Mouse (Mus musculus) midbrain, embryonic 16.5 days (tissue): ENCODE data around the gene Tnfrsf1b. TPM values are rescaled to one million over a fixed set of nuclear protein-coding genes. Genes with fewer than 3 reads are reported as not detected.
A peak's percentile ranks its signal among the peaks of the same experiment; 100 is the strongest.

ENCODE experiments used
- ATAC-seq: fragments of 200-750 bp; cut with Nextera tagmentation; 2 replicates; pipeline ENCODE4 v1.8.0; 2017; ENCODE audit warnings: moderate TSS enrichment
- H3K27ac ChIP-seq: fragments of 300-500 bp; sonication (generic); 2 replicates; pipeline ENCODE4 v1.5.1; 2014; ENCODE audit warnings: mild to moderate bottlenecking, low read length, mixed read lengths
- H3K27me3 ChIP-seq: fragments of 300-500 bp; sonication (generic); 2 replicates; pipeline ENCODE4 v1.6.1; 2014; ENCODE audit warnings: low read depth, low read length, mixed read lengths; ENCODE audit not compliant: control insufficient read depth, insufficient read depth
- H3K36me3 ChIP-seq: fragments of 300-500 bp; sonication (generic); 2 replicates; pipeline ENCODE4 v1.6.1; 2014; ENCODE audit warnings: mild to moderate bottlenecking, low read length, moderate library complexity, mixed read lengths; ENCODE audit not compliant: control insufficient read depth, insufficient read depth
- H3K4me1 ChIP-seq: fragments of 300-500 bp; sonication (generic); 2 replicates; pipeline ENCODE4 v1.6.1; 2014; ENCODE audit warnings: mild to moderate bottlenecking, low read length, mixed read lengths; ENCODE audit not compliant: control insufficient read depth, insufficient read depth
- H3K4me2 ChIP-seq: fragments of 300-500 bp; sonication (generic); 2 replicates; pipeline ENCODE4 v1.6.1; 2014; ENCODE audit warnings: mild to moderate bottlenecking, low read length, mixed read lengths
- H3K4me3 ChIP-seq: fragments of 300-500 bp; sonication (generic); 2 replicates; pipeline ENCODE4 v1.5.1; 2014; ENCODE audit warnings: low read depth, mild to moderate bottlenecking, low read length, moderate library complexity, mixed read lengths
- H3K9ac ChIP-seq: fragments of 300-500 bp; sonication (generic); 2 replicates; pipeline ENCODE4 v1.6.1; 2014; ENCODE audit warnings: low read depth, low read length, mixed read lengths
- H3K9me3 ChIP-seq: fragments of 300-500 bp; sonication (generic); replicated peaks from 2 replicates; pipeline ENCODE4 v1.6.1; 2014; ENCODE audit warnings: mild to moderate bottlenecking, low read length, mixed read lengths; ENCODE audit not compliant: control insufficient read depth, poor library complexity, severe bottlenecking
- WGBS: fragments of 180-500 bp; shearing (Covaris S2); extraction: QIAGEN DNeasy Blood & Tissue Kit; methylation state at CpG from one replicate; pipeline ENCODE4 v1.1.7; 2014; 5-methylcytosine and 5-hydroxymethylcytosine counted together
- polyA plus RNA-seq: library from polyadenylated mRNA; unstranded; fragments of >200 nt; fragmentation: Nextera tagmentation; extraction: Ambion mirVana; gene quantifications from 2 replicates; pipeline ENCODE4 v1.2.1, GENCODE M21; 2015

Gene Tnfrsf1b
- polyA plus RNA-seq, 1 experiment from 2014 or later: 4.2 TPM

GRCm38 (mm10) chr4:145217837-145218236, 28.8 kb downstream of the Tnfrsf1b start:
- H3K27me3 ChIP-seq: no peaks in the 10 kb centered on the region
- 77% methylated on average over 5 of the region's 5 CpGs for WGBS
- H3K9ac ChIP-seq: no peak overlapping the region
- ATAC-seq: no peak
- no peaks in the 10 kb centered on the region for H3K9me3 ChIP-seq
- H3K4me1 ChIP-seq: no peaks in the 10 kb centered on the region
- no peak overlapping the region for H3K4me2 ChIP-seq
- H3K36me3 ChIP-seq: no peaks in the 10 kb centered on the region
- H3K27ac ChIP-seq: no peak overlapping the region
- H3K4me3 ChIP-seq: no peak overlapping the region

GRCm38 (mm10) chr4:145217046-145217445, 29.6 kb downstream of the Tnfrsf1b start:
- Histone ChIP-seq H3K27ac (no peak overlapping the region), H3K4me3 (no peak overlapping the region), H3K4me1 (no peaks in the 10 kb centered on the region), H3K36me3 (no peaks in the 10 kb centered on the region), H3K27me3 (no peaks in the 10 kb centered on the region), H3K4me2 (no peak overlapping the region), H3K9ac (no peak overlapping the region), H3K9me3 (no peaks in the 10 kb centered on the region)
- no peak for ATAC-seq
- 76% methylated on average over 6 of the region's 6 CpGs for WGBS

GRCm38 (mm10) chr4:145215396-145215795, 31.3 kb downstream of the Tnfrsf1b start:
- no peak overlapping the region for H3K4me3 ChIP-seq
- H3K27ac ChIP-seq: no peak overlapping the region
- H3K27me3 ChIP-seq: no peaks in the 10 kb centered on the region
- no peaks in the 10 kb centered on the region for H3K36me3 ChIP-seq
- 85% methylated on average over 2 of the region's 2 CpGs for WGBS
- H3K9me3 ChIP-seq: no peaks in the 10 kb centered on the region
- H3K4me2 ChIP-seq: no peak overlapping the region
- no peak overlapping the region for H3K9ac ChIP-seq
- no peak for ATAC-seq
- H3K4me1 ChIP-seq: no peaks in the 10 kb centered on the region

- Histone ChIP-seq H3K27ac (peak overlapping the region; percentile 17; the same call in 1 of the 2 replicates), H3K36me3 (no peaks in the 10 kb centered on the region), H3K9me3 (no peaks in the 10 kb centered on the region), H3K4me3 (no peak overlapping the region), H3K9ac (no peak overlapping the region), H3K27me3 (no peaks in the 10 kb centered on the region), H3K4me2 (no peak overlapping the region), H3K4me1 (no peaks in the 10 kb centered on the region)
- WGBS: 60% methylated on average over 6 of the region's 6 CpGs
- ATAC-seq: peak; percentile 74
These were observed 31.9 kb downstream of the Tnfrsf1b start for GRCm38 (mm10) chr4:145214786-145215174.

- Histone ChIP-seq H3K9ac (no peak overlapping the region), H3K36me3 (no peaks in the 10 kb centered on the region), H3K4me2 (no peak overlapping the region), H3K27ac (peak overlapping the region; percentile 23; the same call in 1 of the 2 replicates), H3K4me1 (no peaks in the 10 kb centered on the region), H3K27me3 (no peaks in the 10 kb centered on the region), H3K4me3 (no peak overlapping the region), H3K9me3 (no peaks in the 10 kb centered on the region)
- 24% methylated on average over 8 of the region's 8 CpGs for WGBS
- ATAC-seq: peak; percentile 94
These were observed 32.5 kb downstream of the Tnfrsf1b start for GRCm38 (mm10) chr4:145213999-145214785.

- H3K9me3 ChIP-seq: no peaks in the 10 kb centered on the region
These were observed 35.6 kb downstream of the Tnfrsf1b start for GRCm38 (mm10) chr4:145211076-145211475.

GRCm38 (mm10) chr4:145210564-145210963, 36.1 kb downstream of the Tnfrsf1b start:
- no peak overlapping the region for H3K4me2 ChIP-seq
- H3K27me3 ChIP-seq: no peaks in the 10 kb centered on the region
- H3K4me3 ChIP-seq: no peak overlapping the region
- no peaks in the 10 kb centered on the region for H3K4me1 ChIP-seq
- 91% methylated on average over 5 of the region's 5 CpGs for WGBS
- no peak overlapping the region for H3K9ac ChIP-seq
- no peaks in the 10 kb centered on the region for H3K36me3 ChIP-seq
- no peak for ATAC-seq
- H3K9me3 ChIP-seq: no peaks in the 10 kb centered on the region
- H3K27ac ChIP-seq: no peak overlapping the region

More at GRCm38 (mm10) chr4:145211076-145211475, 35.6 kb downstream of the Tnfrsf1b start:
- H3K4me3 ChIP-seq: no peak overlapping the region
- no peak overlapping the region for H3K4me2 ChIP-seq
- no peak overlapping the region for H3K9ac ChIP-seq
- 76% methylated on average over 2 of the region's 2 CpGs for WGBS
- no peaks in the 10 kb centered on the region for H3K36me3 ChIP-seq
- ATAC-seq: no peak
- H3K27me3 ChIP-seq: no peaks in the 10 kb centered on the region
- no peak overlapping the region for H3K27ac ChIP-seq
- H3K4me1 ChIP-seq: no peaks in the 10 kb centered on the region

GRCm38 (mm10) chr4:145209690-145210088, 37.0 kb downstream of the Tnfrsf1b start:
- Histone ChIP-seq H3K27me3 (no peaks in the 10 kb centered on the region), H3K4me3 (no peak overlapping the region)

GRCm38 (mm10) chr4:145209076-145209689, 37.5 kb downstream of the Tnfrsf1b start:
- H3K27me3 ChIP-seq: no peaks in the 10 kb centered on the region
- WGBS: 76% methylated on average over 6 of the region's 6 CpGs
- no peak overlapping the region for H3K4me3 ChIP-seq
- no peaks in the 10 kb centered on the region for H3K36me3 ChIP-seq
- no peak for ATAC-seq
- H3K4me1 ChIP-seq: no peaks in the 10 kb centered on the region
- H3K9ac ChIP-seq: no peak overlapping the region
- H3K4me2 ChIP-seq: no peak overlapping the region
- no peaks in the 10 kb centered on the region for H3K9me3 ChIP-seq
- H3K27ac ChIP-seq: no peak overlapping the region

More at GRCm38 (mm10) chr4:145209690-145210088, 37.0 kb downstream of the Tnfrsf1b start:
- no peak for ATAC-seq
- Histone ChIP-seq H3K4me1 (no peaks in the 10 kb centered on the region), H3K9me3 (no peaks in the 10 kb centered on the region), H3K36me3 (no peaks in the 10 kb centered on the region), H3K4me2 (no peak overlapping the region), H3K9ac (no peak overlapping the region), H3K27ac (no peak overlapping the region)
- WGBS: 45% methylated on average over 5 of the region's 5 CpGs
